Mouse (Mus musculus): Measurements from ENCODE around the gene Zfp710. TPM values are rescaled to one million over a fixed set of nuclear protein-coding genes. Genes with fewer than 3 reads are reported as not detected.
"Not testable (repeated sequence)": the region's sequence is repeated elsewhere in the genome, so short reads cannot be mapped to it uniquely, and the experiment has no call there.

Zfp710 gene
- polyA plus RNA-seq (2015; fragmentation: Nextera tagmentation; extraction: Ambion mirVana) = 8.5 and 9.4 TPM in 2 replicates

- Histone ChIP-seq H3K9me3 (ENCODE audit: control insufficient read depth) (no peaks in the 10 kb centered on the region), H3K9ac (ENCODE audit: low read depth, low read length) (peak within 1 kb of the TSS; percentile 94), H3K4me2 (replicated peaks; ENCODE audit: low read depth) (peak within 1 kb of the TSS; percentile 92), H3K27me3 (replicated peaks; ENCODE audit: control insufficient read depth, insufficient read depth, low read length) (no peaks in the 10 kb centered on the region), H3K27ac (ENCODE audit: low read depth, low read length) (peak within 1 kb of the TSS; percentile 99), H3K4me3 (ENCODE audit: low read depth, low read length) (peak within 1 kb of the TSS; percentile 90), H3K36me3 (ENCODE audit: control insufficient read depth, insufficient read depth) (no peaks in the 10 kb centered on the region), H3K4me1 (replicated peaks; ENCODE audit: control insufficient read depth, insufficient read depth, low read length) (0 out of 2 replicates have a peak, but pooled peaks cover 4% of the 10 kb centered on the region)
- 2% methylated on average over 42 of the region's 42 CpGs for WGBS
- peak; percentile 64 for TF ChIP-seq CTCF (IDR thresholded peaks at IDR 0.05; ENCODE audit: low read depth)
- peak; percentile 80 for ATAC-seq
Observed at GRCm38 (mm10) chr7:80024521-80025390, at the start of gene Zfp710. Gene Zfp710 (plus strand): TSS chr7:80024814.

- 87% methylated on average over 2 of the region's 2 CpGs for WGBS
- Histone ChIP-seq H3K4me2 (replicated peaks; ENCODE audit: low read depth) (no peak overlapping the region), H3K9me3 (ENCODE audit: control insufficient read depth) (no peaks in the 10 kb centered on the region), H3K9ac (ENCODE audit: low read depth, low read length) (no peak overlapping the region), H3K4me1 (replicated peaks; ENCODE audit: control insufficient read depth, insufficient read depth, low read length) (no peaks in the 10 kb centered on the region), H3K27ac (ENCODE audit: low read depth, low read length) (no peak overlapping the region), H3K27me3 (replicated peaks; ENCODE audit: control insufficient read depth, insufficient read depth, low read length) (no peaks in the 10 kb centered on the region), H3K36me3 (ENCODE audit: control insufficient read depth, insufficient read depth) (no peaks in the 10 kb centered on the region), H3K4me3 (ENCODE audit: low read depth, low read length) (no peak overlapping the region)
- no peak for TF ChIP-seq CTCF (IDR thresholded peaks at IDR 0.05; ENCODE audit: low read depth)
- no peak for ATAC-seq
Observed at GRCm38 (mm10) chr7:79975316-79975715, 49.3 kb upstream of the Zfp710 start.

- no peak overlapping the region for H3K4me3 ChIP-seq (ENCODE audit: low read depth, low read length)
- no peaks in the 10 kb centered on the region for H3K27me3 ChIP-seq (replicated peaks; ENCODE audit: control insufficient read depth, insufficient read depth, low read length)
- no peak overlapping the region for H3K9ac ChIP-seq (ENCODE audit: low read depth, low read length)
- H3K4me1 ChIP-seq (replicated peaks; ENCODE audit: control insufficient read depth, insufficient read depth, low read length) = no peaks in the 10 kb centered on the region
- WGBS = 89% methylated on average over 7 of the region's 7 CpGs
- H3K4me2 ChIP-seq (replicated peaks; ENCODE audit: low read depth) = no peak overlapping the region
- H3K27ac ChIP-seq (ENCODE audit: low read depth, low read length) = no peak overlapping the region
- no peaks in the 10 kb centered on the region for H3K9me3 ChIP-seq (ENCODE audit: control insufficient read depth)
- no peak for ATAC-seq
- no peak for TF ChIP-seq CTCF (IDR thresholded peaks at IDR 0.05; ENCODE audit: low read depth)
- no peaks in the 10 kb centered on the region for H3K36me3 ChIP-seq (ENCODE audit: control insufficient read depth, insufficient read depth)
Observed at GRCm38 (mm10) chr7:79986717-79987116, 37.9 kb upstream of the Zfp710 start.

GRCm38 (mm10) chr7:79987745-79988144 lies 36.9 kb upstream of the Zfp710 start:
- Histone ChIP-seq H3K27me3 (replicated peaks; ENCODE audit: control insufficient read depth, insufficient read depth, low read length) (no peaks in the 10 kb centered on the region), H3K27ac (ENCODE audit: low read depth, low read length) (no peak overlapping the region), H3K4me2 (replicated peaks; ENCODE audit: low read depth) (no peak overlapping the region), H3K4me1 (replicated peaks; ENCODE audit: control insufficient read depth, insufficient read depth, low read length) (no peaks in the 10 kb centered on the region), H3K36me3 (ENCODE audit: control insufficient read depth, insufficient read depth) (no peaks in the 10 kb centered on the region), H3K9me3 (ENCODE audit: control insufficient read depth) (no peaks in the 10 kb centered on the region), H3K4me3 (ENCODE audit: low read depth, low read length) (no peak overlapping the region), H3K9ac (ENCODE audit: low read depth, low read length) (no peak overlapping the region)
- peak; percentile 41 for ATAC-seq
- no peak for TF ChIP-seq CTCF (IDR thresholded peaks at IDR 0.05; ENCODE audit: low read depth)
- WGBS = 37% methylated on average over 3 of the region's 3 CpGs

DNA sequence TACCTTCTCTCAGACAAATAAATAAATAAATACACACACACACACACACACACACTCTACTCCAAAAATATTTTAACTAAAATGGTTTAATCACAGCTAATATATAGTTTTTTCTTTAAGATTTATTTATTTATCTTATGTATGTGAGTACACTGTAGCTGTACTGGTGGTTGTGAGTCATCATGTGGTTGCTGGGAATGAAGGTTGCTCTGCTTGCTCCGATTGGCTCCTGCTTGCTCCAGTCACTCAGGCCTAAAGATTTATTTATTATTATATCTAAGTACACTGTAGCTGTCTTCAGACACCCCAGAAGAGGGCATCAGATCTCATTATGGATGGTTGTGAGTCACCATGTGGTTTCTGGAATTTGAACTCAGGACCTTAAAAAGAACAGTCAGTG lies 36.1 kb upstream of the Zfp710 start:
- not testable (repeated sequence) for ATAC-seq; H3K4me1 ChIP-seq (replicated peaks; ENCODE audit: control insufficient read depth, insufficient read depth, low read length); H3K4me3 ChIP-seq (ENCODE audit: low read depth, low read length); H3K9me3 ChIP-seq (ENCODE audit: control insufficient read depth); H3K27me3 ChIP-seq (replicated peaks; ENCODE audit: control insufficient read depth, insufficient read depth, low read length); H3K9ac ChIP-seq (ENCODE audit: low read depth, low read length); H3K4me2 ChIP-seq (replicated peaks; ENCODE audit: low read depth); H3K36me3 ChIP-seq (ENCODE audit: control insufficient read depth, insufficient read depth); H3K27ac ChIP-seq (ENCODE audit: low read depth, low read length)
- WGBS = 85% methylated on average over 1 of the region's 1 CpGs

GRCm38 (mm10) chr7:79994476-79994875 lies 30.1 kb upstream of the Zfp710 start:
- TF ChIP-seq CTCF (IDR thresholded peaks at IDR 0.05; ENCODE audit: low read depth) = peak; percentile 77
- no peaks in the 10 kb centered on the region for H3K4me1 ChIP-seq (replicated peaks; ENCODE audit: control insufficient read depth, insufficient read depth, low read length)
- no peak overlapping the region for H3K9ac ChIP-seq (ENCODE audit: low read depth, low read length)
- H3K36me3 ChIP-seq (ENCODE audit: control insufficient read depth, insufficient read depth) = no peaks in the 10 kb centered on the region
- no peak overlapping the region for H3K27ac ChIP-seq (ENCODE audit: low read depth, low read length)
- WGBS = 41% methylated on average over 8 of the region's 8 CpGs
- no peak overlapping the region for H3K4me3 ChIP-seq (ENCODE audit: low read depth, low read length)
- H3K4me2 ChIP-seq (replicated peaks; ENCODE audit: low read depth) = no peak overlapping the region
- no peaks in the 10 kb centered on the region for H3K27me3 ChIP-seq (replicated peaks; ENCODE audit: control insufficient read depth, insufficient read depth, low read length)
- ATAC-seq = no peak
- H3K9me3 ChIP-seq (ENCODE audit: control insufficient read depth) = no peaks in the 10 kb centered on the region
